Mouse (Mus musculus) G1E (cell line): ENCODE data around the gene Map3k5. TPM values are rescaled to one million over a fixed set of nuclear protein-coding genes. Genes with fewer than 3 reads are reported as not detected.

Experiments
- ATAC-seq: 2 replicates; pipeline ENCODE4 v1.8.0; 2016; ENCODE audit warnings: mild to moderate bottlenecking; ENCODE audit not compliant: insufficient number of reproducible peaks, poor library complexity, low FRiP score, severe bottlenecking; ENCODE audit errors: extremely low read depth
- DNase-seq: peaks from one replicate; pipeline ENCODE4 v3.0.0; 2012; ENCODE audit warnings: low spot score
- H3K27me3 ChIP-seq: 2 replicates; pipeline ENCODE4 v1.6.1; 2012; ENCODE audit warnings: mild to moderate bottlenecking, low read length, inconsistent platforms; ENCODE audit not compliant: insufficient read depth
- H3K36me3 ChIP-seq: replicated peaks from 2 replicates; pipeline ENCODE3; 2012; ENCODE audit warnings: mild to moderate bottlenecking, inconsistent platforms
- H3K4me1 ChIP-seq: 2 replicates; pipeline ENCODE4 v1.6.1; 2012; ENCODE audit warnings: low read depth, low read length, inconsistent platforms, mixed read lengths; ENCODE audit not compliant: insufficient read depth
- H3K4me3 ChIP-seq: 2 replicates; pipeline ENCODE4 v1.5.1; 2012; ENCODE audit warnings: low read depth, mild to moderate bottlenecking, inconsistent platforms, low read length, moderate library complexity, mixed read lengths
- H3K9me3 ChIP-seq: replicated peaks from 2 replicates; pipeline ENCODE4 v1.6.1; 2012; ENCODE audit warnings: inconsistent platforms
- CTCF ChIP-seq: IDR thresholded peaks from 2 replicates; pipeline ENCODE4 v1.5.1; 2012; ENCODE audit warnings: low read depth, low read length, inconsistent platforms, mixed read lengths
- GATA1 ChIP-seq: IDR thresholded peaks from 2 replicates; pipeline ENCODE4 v1.6.1; 2012; ENCODE audit warnings: borderline replicate concordance, low read length, inconsistent platforms, mixed read lengths
- GATA2 ChIP-seq: IDR thresholded peaks from 2 replicates; pipeline ENCODE4 v1.6.1; 2012; ENCODE audit warnings: low read depth, low read length, inconsistent platforms, borderline replicate concordance
- POLR2AphosphoS5 ChIP-seq: IDR thresholded peaks from 2 replicates; pipeline ENCODE4 v1.6.1; 2012; ENCODE audit warnings: low read depth, low read length, inconsistent platforms; ENCODE audit not compliant: insufficient replicate concordance
- TAL1 ChIP-seq: conservative IDR thresholded peaks from 2 replicates; pipeline ENCODE4 v1.6.1; 2012; ENCODE audit warnings: low read depth, low read length, inconsistent platforms, mixed read lengths
- polyA plus RNA-seq: library from polyadenylated mRNA; stranded (reverse); fragments of >175 nt; gene quantifications from 2 replicates; pipeline ENCODE4 v1.2.3, GENCODE M21; 2012
- total RNA-seq, 2 experiments: library from RNA; stranded (forward) in 1 of 2; stranded (reverse) in 1 of 2; fragments of 200-1000 nt in 1 of 2; fragments of >200 nt in 1 of 2; fragmentation: Nextera tagmentation in 1 of 2; gene quantifications; 2 replicates each; pipeline ENCODE4 v1.2.3; 2014 to 2017

Gene Map3k5
- total and polyA plus RNA-seq, 3 experiments = 0.18 to 1.4 (median 1.3) TPM

GRCm38 (mm10) chr10:20021670-20022468 is 87.6 kb downstream of the Map3k5 start:
- H3K36me3 ChIP-seq = no peaks in the 10 kb centered on the region
- TF ChIP-seq TAL1 = no peak
- no peak for TF ChIP-seq GATA1
- no peak for TF ChIP-seq POLR2AphosphoS5
- TF ChIP-seq GATA2 = no peak
- TF ChIP-seq CTCF = no peak
- H3K27me3 ChIP-seq = peaks cover 7% of the 10 kb centered on the region; the same call in 1 of the 2 replicates

GRCm38 (mm10) chr10:20022608-20023340 is 88.5 kb downstream of the Map3k5 start:
- no peak for DNase-seq
- H3K36me3 ChIP-seq = no peaks in the 10 kb centered on the region
- no peak for ATAC-seq
- H3K27me3 ChIP-seq = peaks cover 10% of the 10 kb centered on the region
- H3K4me3 ChIP-seq = no peak overlapping the region
- H3K9me3 ChIP-seq = peaks cover 2% of the 10 kb centered on the region; the same call in 1 of the 2 replicates
- no peaks in the 10 kb centered on the region for H3K4me1 ChIP-seq
- TF ChIP-seq POLR2AphosphoS5 (no peak), GATA1 (no peak), CTCF (no peak), GATA2 (no peak), TAL1 (no peak)

More at GRCm38 (mm10) chr10:20021670-20022468, 87.6 kb downstream of the Map3k5 start:
- no peak for ATAC-seq
- no peak for DNase-seq
- no peak overlapping the region for H3K4me3 ChIP-seq
- H3K4me1 ChIP-seq = no peaks in the 10 kb centered on the region
- peaks cover 4% of the 10 kb centered on the region; the same call in 1 of the 2 replicates for H3K9me3 ChIP-seq

- Histone ChIP-seq H3K4me1 (no peaks in the 10 kb centered on the region), H3K4me3 (no peak overlapping the region), H3K27me3 (peaks cover 10% of the 10 kb centered on the region), H3K36me3 (no peaks in the 10 kb centered on the region), H3K9me3 (no peaks in the 10 kb centered on the region)
- no peak for ATAC-seq
- DNase-seq = no peak
- TF ChIP-seq POLR2AphosphoS5 = no peak
- TF ChIP-seq GATA2 = no peak
- no peak for TF ChIP-seq TAL1
- TF ChIP-seq GATA1 = no peak
- no peak for TF ChIP-seq CTCF
Measured at GRCm38 (mm10) chr10:20023524-20023923, 89.3 kb downstream of the Map3k5 start.

GRCm38 (mm10) chr10:20024891-20025290 is 90.6 kb downstream of the Map3k5 start:
- no peak for ATAC-seq

GRCm38 (mm10) chr10:20025781-20026520 is 91.7 kb downstream of the Map3k5 start:
- ATAC-seq (no peak), DNase-seq (no peak)
- Histone ChIP-seq H3K9me3 (no peaks in the 10 kb centered on the region), H3K27me3 (peaks cover 10% of the 10 kb centered on the region), H3K36me3 (no peaks in the 10 kb centered on the region), H3K4me1 (no peaks in the 10 kb centered on the region), H3K4me3 (no peak overlapping the region)
- no peak for TF ChIP-seq POLR2AphosphoS5
- no peak for TF ChIP-seq GATA2
- no peak for TF ChIP-seq GATA1
- TF ChIP-seq TAL1 = no peak
- no peak for TF ChIP-seq CTCF

More at GRCm38 (mm10) chr10:20024891-20025290, 90.6 kb downstream of the Map3k5 start:
- DNase-seq = no peak
- H3K4me1 ChIP-seq = no peaks in the 10 kb centered on the region
- H3K4me3 ChIP-seq = no peak overlapping the region
- peaks cover 10% of the 10 kb centered on the region for H3K27me3 ChIP-seq
- TF ChIP-seq CTCF (no peak), GATA2 (no peak)
- H3K9me3 ChIP-seq = no peaks in the 10 kb centered on the region
- H3K36me3 ChIP-seq = no peaks in the 10 kb centered on the region

GRCm38 (mm10) chr10:20030703-20031102 is 96.4 kb downstream of the Map3k5 start:
- Histone ChIP-seq H3K36me3 (no peaks in the 10 kb centered on the region), H3K4me1 (no peaks in the 10 kb centered on the region), H3K4me3 (no peak overlapping the region), H3K27me3 (peaks cover 3% of the 10 kb centered on the region; the same call in 1 of the 2 replicates), H3K9me3 (no peaks in the 10 kb centered on the region)
- no peak for ATAC-seq
- DNase-seq = no peak
- no peak for TF ChIP-seq CTCF
- no peak for TF ChIP-seq GATA2
- TF ChIP-seq TAL1 = no peak
